Mouse (Mus musculus): ENCODE results near the gene Slc25a45. TPM values are rescaled to one million over a fixed set of nuclear protein-coding genes. Genes with fewer than 3 reads are reported as not detected.

Slc25a45 gene
- total and polyA plus RNA-seq, 2 experiments from 2014 or later, result 1.8 to 6.0 TPM

DNA sequence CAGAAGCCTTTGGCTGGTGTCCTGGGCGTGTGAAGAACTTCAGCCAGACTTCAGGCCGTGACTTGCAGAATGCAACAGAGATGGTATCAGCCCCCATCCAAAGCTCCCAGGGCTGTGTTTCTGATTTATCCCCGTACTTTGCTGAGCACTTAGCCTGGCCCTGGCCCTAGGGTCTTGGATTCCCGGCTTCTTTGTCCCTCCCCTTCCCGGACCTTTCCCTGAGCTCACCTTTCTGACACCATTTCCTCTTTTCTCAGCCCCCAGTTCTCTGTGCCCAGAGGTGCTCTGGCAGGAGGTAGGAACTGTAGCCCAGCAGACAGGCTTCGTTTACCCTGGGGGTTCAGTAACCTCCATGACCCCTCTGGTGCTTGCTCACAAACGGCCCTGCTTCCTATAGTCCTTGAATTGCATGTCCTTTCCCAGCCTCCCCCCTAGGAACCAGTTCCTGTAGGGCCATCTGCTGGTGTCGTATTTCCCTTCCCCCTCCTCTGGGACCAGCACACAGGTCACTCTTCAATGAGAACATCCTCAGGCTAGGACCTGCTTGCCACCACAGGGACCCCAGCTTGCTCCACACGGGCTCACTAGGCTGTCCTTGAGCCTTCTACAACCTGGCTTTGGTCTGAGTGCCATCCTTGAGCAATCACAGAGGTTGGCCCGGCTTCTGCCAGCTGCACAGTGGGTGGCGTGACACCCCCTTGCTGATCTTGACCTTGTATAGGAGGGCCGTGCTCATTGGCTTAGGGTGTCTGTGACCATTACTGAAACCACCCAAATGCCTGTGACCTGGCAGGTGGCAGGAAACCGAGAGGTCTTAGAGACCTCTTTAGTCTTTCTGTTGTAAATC is 28.6 kb upstream of the Slc25a45 start:
- Histone ChIP-seq H3K4me3 (ENCODE audit: low read length) (no peak overlapping the region), H3K27ac (peak overlapping the region; percentile 95), H3K9me3 (ENCODE audit: low read length) (no peaks in the 10 kb centered on the region), H3K4me1 (ENCODE audit: insufficient read depth, low read length) (peaks cover 30% of the 10 kb centered on the region), H3K9ac (replicated peaks; ENCODE audit: low read length) (no peak overlapping the region; the same call in 1 of the 2 replicates), H3K27me3 (ENCODE audit: insufficient read depth, low read length) (no peaks in the 10 kb centered on the region), H3K4me2 (ENCODE audit: low read depth, low read length) (peak overlapping the region; percentile 60), H3K36me3 (ENCODE audit: insufficient read depth, low read length) (peaks cover 17% of the 10 kb centered on the region; the same call in 1 of the 2 replicates)
- DNase-seq (ENCODE audit: low spot score) (no peak), ATAC-seq (no peak)
- WGBS, result 42% methylated on average over 13 of the region's 13 CpGs
- TF ChIP-seq CTCF (IDR thresholded peaks at IDR 0.05; ENCODE audit: low read depth), result peak; percentile 13; the same call in 1 of the 2 replicates

DNA sequence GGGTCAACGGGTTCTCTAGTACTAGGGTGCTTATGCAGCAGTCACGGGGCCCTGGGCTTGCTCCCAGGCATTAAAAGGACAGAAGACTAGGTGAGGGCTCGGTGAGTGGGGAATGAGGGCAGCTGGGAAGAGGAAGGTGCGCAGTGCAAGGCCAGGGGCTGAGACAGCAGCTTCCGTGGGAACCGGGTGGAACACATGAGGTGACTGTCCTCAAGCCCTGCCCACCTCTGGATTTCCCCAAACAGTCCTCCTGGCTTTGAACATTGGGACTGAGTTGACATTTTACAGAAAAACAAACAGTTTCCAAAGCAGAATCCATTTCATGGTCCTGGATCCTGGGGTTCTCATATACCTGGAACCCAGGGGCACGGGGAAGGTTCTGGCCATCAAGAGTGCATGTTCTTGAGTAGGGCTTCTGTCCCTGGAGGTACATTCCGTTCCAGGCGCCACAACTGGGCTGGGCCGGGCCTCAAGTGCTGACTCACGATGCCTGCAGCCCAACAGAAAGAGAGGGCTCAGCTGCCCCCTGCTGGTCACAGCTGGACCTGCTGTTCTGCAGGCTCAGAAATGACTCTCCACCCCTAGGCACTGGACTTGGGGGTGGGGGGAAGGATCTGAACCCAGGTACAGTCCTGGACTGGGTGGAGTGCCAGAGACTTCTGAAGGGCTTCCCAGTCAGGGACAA is 27.6 kb upstream of the Slc25a45 start:
- Histone ChIP-seq H3K4me3 (ENCODE audit: low read length) (no peak overlapping the region), H3K27ac (peak overlapping the region; percentile 95; the same call in 1 of the 2 replicates), H3K27me3 (ENCODE audit: insufficient read depth, low read length) (no peaks in the 10 kb centered on the region), H3K9ac (replicated peaks; ENCODE audit: low read length) (no peak overlapping the region), H3K4me2 (ENCODE audit: low read depth, low read length) (0 out of 2 replicates have a peak overlapping the region, but pooled peaks have one; percentile 2), H3K4me1 (ENCODE audit: insufficient read depth, low read length) (peaks cover 27% of the 10 kb centered on the region), H3K9me3 (ENCODE audit: low read length) (no peaks in the 10 kb centered on the region), H3K36me3 (ENCODE audit: insufficient read depth, low read length) (peaks cover 17% of the 10 kb centered on the region; the same call in 1 of the 2 replicates)
- 34% methylated on average over 11 of the region's 11 CpGs for WGBS
- peak; percentile 92 for DNase-seq (ENCODE audit: low spot score)
- TF ChIP-seq CTCF (IDR thresholded peaks at IDR 0.05; ENCODE audit: low read depth), result peak; percentile 98
- ATAC-seq, result peak; percentile 19; the same call in 1 of the 2 replicates

GRCm38 (mm10) chr19:5850860-5851259 is 26.7 kb upstream of the Slc25a45 start:
- H3K27ac ChIP-seq, result no peak overlapping the region
- no peak overlapping the region for H3K4me2 ChIP-seq (ENCODE audit: low read depth, low read length)
- WGBS, result 88% methylated on average over 3 of the region's 3 CpGs
- TF ChIP-seq CTCF (IDR thresholded peaks at IDR 0.05; ENCODE audit: low read depth), result no peak
- no peak overlapping the region for H3K4me3 ChIP-seq (ENCODE audit: low read length)
- peaks cover 17% of the 10 kb centered on the region; the same call in 1 of the 2 replicates for H3K36me3 ChIP-seq (ENCODE audit: insufficient read depth, low read length)
- peaks cover 27% of the 10 kb centered on the region for H3K4me1 ChIP-seq (ENCODE audit: insufficient read depth, low read length)
- no peaks in the 10 kb centered on the region for H3K27me3 ChIP-seq (ENCODE audit: insufficient read depth, low read length)
- ATAC-seq (no peak), DNase-seq (ENCODE audit: low spot score) (no peak)
- H3K9me3 ChIP-seq (ENCODE audit: low read length), result no peaks in the 10 kb centered on the region
- no peak overlapping the region for H3K9ac ChIP-seq (replicated peaks; ENCODE audit: low read length)

DNA sequence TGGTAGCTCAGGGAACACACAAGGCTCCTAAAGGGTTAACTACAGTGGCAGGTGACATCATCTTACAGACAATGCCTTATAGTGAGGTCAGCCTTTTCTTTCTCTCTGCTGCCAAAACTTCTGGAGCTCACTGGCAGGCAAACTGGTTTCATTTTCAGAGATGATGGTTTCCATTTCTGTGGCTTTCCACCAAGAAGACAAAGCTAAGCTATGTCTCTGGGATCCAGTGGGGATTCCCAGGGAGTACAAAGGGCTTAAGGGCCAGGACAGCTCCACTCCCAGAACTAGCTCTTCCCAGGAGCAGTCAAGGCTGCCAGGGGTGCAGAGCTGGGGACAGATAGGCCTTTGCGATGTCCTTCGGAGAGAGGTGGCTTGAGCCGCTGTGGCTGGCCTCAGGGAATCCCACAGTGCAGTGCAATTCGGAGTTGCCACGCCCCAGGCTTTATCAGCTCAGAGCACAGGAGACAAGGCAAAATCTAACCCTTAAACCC is 26.1 kb upstream of the Slc25a45 start:
- Histone ChIP-seq H3K4me3 (ENCODE audit: low read length) (no peak overlapping the region), H3K9ac (replicated peaks; ENCODE audit: low read length) (no peak overlapping the region), H3K27me3 (ENCODE audit: insufficient read depth, low read length) (no peaks in the 10 kb centered on the region), H3K4me2 (ENCODE audit: low read depth, low read length) (no peak overlapping the region), H3K36me3 (ENCODE audit: insufficient read depth, low read length) (peaks cover 17% of the 10 kb centered on the region; the same call in 1 of the 2 replicates), H3K27ac (peak overlapping the region; percentile 45; the same call in 1 of the 2 replicates), H3K9me3 (ENCODE audit: low read length) (no peaks in the 10 kb centered on the region), H3K4me1 (ENCODE audit: insufficient read depth, low read length) (peaks cover 27% of the 10 kb centered on the region)
- ATAC-seq, result no peak
- DNase-seq (ENCODE audit: low spot score), result no peak
- no peak for TF ChIP-seq CTCF (IDR thresholded peaks at IDR 0.05; ENCODE audit: low read depth)
- WGBS, result 80% methylated on average over 5 of the region's 5 CpGs

DNA sequence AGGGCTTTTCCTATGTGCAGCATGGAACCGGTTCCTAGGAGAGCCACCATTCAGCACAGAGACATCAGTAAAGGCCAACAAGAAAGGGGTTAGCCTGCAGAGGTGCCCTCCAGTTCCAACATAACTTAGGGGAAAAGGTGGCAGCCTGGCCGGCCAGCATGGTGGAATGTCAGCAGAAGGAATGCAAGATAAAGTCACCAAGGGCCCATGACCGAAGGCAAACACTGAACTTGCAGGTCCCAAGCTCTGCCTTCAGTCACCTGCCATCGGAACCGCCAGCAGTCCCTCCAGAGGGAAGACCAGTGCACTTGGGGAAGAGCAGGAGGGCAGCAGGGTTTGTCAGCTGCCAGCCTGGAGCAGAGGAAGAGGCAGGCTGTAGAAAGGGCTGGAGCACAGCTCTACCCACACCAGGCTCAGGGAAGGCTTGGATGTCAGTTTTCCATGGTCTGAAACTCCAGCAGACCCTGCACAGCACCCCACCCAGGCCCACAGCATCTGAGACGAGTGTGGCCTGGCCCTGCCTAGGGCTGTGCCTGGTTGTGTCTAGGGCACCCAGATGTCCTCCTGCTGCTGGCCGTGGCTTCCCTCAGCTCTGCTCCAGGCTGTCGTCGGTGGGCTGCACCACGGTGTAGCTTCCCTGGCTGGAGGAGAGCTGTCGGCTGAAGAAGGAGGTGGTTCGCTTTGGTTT is 25.4 kb upstream of the Slc25a45 start:
- H3K9me3 ChIP-seq (ENCODE audit: low read length), result no peaks in the 10 kb centered on the region
- 90% methylated on average over 12 of the region's 12 CpGs for WGBS
- no peak overlapping the region for H3K4me2 ChIP-seq (ENCODE audit: low read depth, low read length)
- DNase-seq (ENCODE audit: low spot score) (no peak), ATAC-seq (no peak)
- H3K27me3 ChIP-seq (ENCODE audit: insufficient read depth, low read length), result no peaks in the 10 kb centered on the region
- TF ChIP-seq CTCF (IDR thresholded peaks at IDR 0.05; ENCODE audit: low read depth), result no peak
- no peak overlapping the region for H3K9ac ChIP-seq (replicated peaks; ENCODE audit: low read length)
- H3K4me3 ChIP-seq (ENCODE audit: low read length), result no peak overlapping the region
- H3K4me1 ChIP-seq (ENCODE audit: insufficient read depth, low read length), result peaks cover 26% of the 10 kb centered on the region
- 0 out of 2 replicates have a peak overlapping the region, but pooled peaks have one; percentile 45 for H3K27ac ChIP-seq
- peaks cover 17% of the 10 kb centered on the region; the same call in 1 of the 2 replicates for H3K36me3 ChIP-seq (ENCODE audit: insufficient read depth, low read length)

DNA sequence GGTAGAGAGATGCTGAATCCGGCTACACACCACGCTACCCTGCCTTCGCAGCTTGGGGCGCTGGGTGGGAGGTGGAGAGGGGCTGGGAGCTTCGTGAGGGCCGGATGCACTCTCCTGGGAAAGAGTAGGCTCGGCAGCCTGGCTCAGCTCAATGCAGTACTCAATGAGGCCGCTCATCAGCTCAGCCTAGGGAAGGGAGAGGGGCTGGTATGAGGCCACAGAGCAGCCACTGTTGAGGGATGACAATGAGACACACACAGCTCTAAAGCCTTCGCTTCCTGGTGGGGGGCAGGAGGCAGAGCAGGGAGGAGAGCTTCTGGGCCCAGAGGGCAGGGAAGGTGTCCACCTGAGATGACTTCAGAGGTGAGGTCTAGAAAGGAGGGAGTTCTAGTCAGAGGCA is 21.0 kb upstream of the Slc25a45 start:
- DNase-seq (ENCODE audit: low spot score), result no peak
- H3K9me3 ChIP-seq (ENCODE audit: low read length), result no peaks in the 10 kb centered on the region
- H3K27me3 ChIP-seq (ENCODE audit: insufficient read depth, low read length), result no peaks in the 10 kb centered on the region
- peak; percentile 71; the same call in 1 of the 2 replicates for ATAC-seq
- no peak overlapping the region for H3K27ac ChIP-seq
- no peak overlapping the region for H3K9ac ChIP-seq (replicated peaks; ENCODE audit: low read length)
- WGBS, result 82% methylated on average over 9 of the region's 9 CpGs
- no peak overlapping the region for H3K4me3 ChIP-seq (ENCODE audit: low read length)
- peaks cover 16% of the 10 kb centered on the region; the same call in 1 of the 2 replicates for H3K36me3 ChIP-seq (ENCODE audit: insufficient read depth, low read length)
- H3K4me1 ChIP-seq (ENCODE audit: insufficient read depth, low read length), result no peaks in the 10 kb centered on the region
- H3K4me2 ChIP-seq (ENCODE audit: low read depth, low read length), result no peak overlapping the region
- no peak for TF ChIP-seq CTCF (IDR thresholded peaks at IDR 0.05; ENCODE audit: low read depth)

Measured in hindbrain, postnatal 0 days (tissue).